Mouse (Mus musculus) cerebellum, adult 2 months (tissue): Measurements from ENCODE around the gene Lrwd1. TPM values are rescaled to one million over a fixed set of nuclear protein-coding genes. Genes with fewer than 3 reads are reported as not detected.

Experiments
- DNase-seq, 2 experiments: peaks; one replicate each; pipeline ENCODE4 v3.0.0; 2021
- H3K27ac ChIP-seq: fragments of 200-500 bp; 2 replicates; pipeline ENCODE4 v1.5.1; 2012; ENCODE audit warnings: low read length, control low read depth, inconsistent platforms; ENCODE audit not compliant: insufficient read depth
- H3K27me3 ChIP-seq: fragments of 200-500 bp; 2 replicates; pipeline ENCODE4 v1.6.1; 2012; ENCODE audit warnings: inconsistent platforms, mild to moderate bottlenecking, low read length, moderate library complexity; ENCODE audit not compliant: control insufficient read depth, insufficient read depth
- H3K4me1 ChIP-seq: fragments of 200-500 bp; 2 replicates; pipeline ENCODE4 v1.6.1; 2011; ENCODE audit warnings: low read length; ENCODE audit not compliant: control insufficient read depth, insufficient read depth
- H3K4me3 ChIP-seq: fragments of 200-500 bp; replicated peaks from 2 replicates; pipeline ENCODE3; 2011; ENCODE audit warnings: mild to moderate bottlenecking, low read depth, low read length, control low read depth; ENCODE audit not compliant: insufficient read depth
- CTCF ChIP-seq: fragments of 200-500 bp; IDR thresholded peaks from 2 replicates; pipeline ENCODE4 v1.5.1; 2011; ENCODE audit warnings: low read depth, mild to moderate bottlenecking, control low read depth, low read length, moderate library complexity, borderline replicate concordance; ENCODE audit not compliant: insufficient read depth
- POLR2A ChIP-seq: fragments of 200-500 bp; IDR thresholded peaks from 2 replicates; pipeline ENCODE4 v1.6.1; 2011; ENCODE audit warnings: low read length, control low read depth, borderline replicate concordance; ENCODE audit not compliant: insufficient read depth
- WGBS: fragments of 180-500 bp; shearing (Covaris S2); methylation state at CpG from one replicate; pipeline ENCODE4 v1.1.7; 2018; 5-methylcytosine and 5-hydroxymethylcytosine counted together
- polyA plus RNA-seq: library from polyadenylated mRNA; depleted of rRNA; stranded (reverse); fragments of >200 nt; gene quantifications from 2 replicates; pipeline ENCODE4 v1.2.3, GENCODE M21; 2012

Lrwd1 gene
- polyA plus RNA-seq, 1 experiment = 21.5 TPM

GRCm38 (mm10) chr5:136088821-136089575 is 46.9 kb downstream of the Lrwd1 start:
- TF ChIP-seq POLR2A (no peak), CTCF (peak; percentile 33; the same call in 1 of the 2 replicates)
- H3K27me3 ChIP-seq = no peaks in the 10 kb centered on the region
- 32% methylated on average over 14 of the region's 14 CpGs for WGBS

GRCm38 (mm10) chr5:136086290-136086689 is 49.6 kb downstream of the Lrwd1 start:
- Histone ChIP-seq H3K27ac (no peak overlapping the region), H3K27me3 (no peaks in the 10 kb centered on the region), H3K4me3 (no peak overlapping the region), H3K4me1 (peaks cover 5% of the 10 kb centered on the region)
- WGBS = 87% methylated on average over 8 of the region's 8 CpGs
- no peak for DNase-seq
- TF ChIP-seq CTCF (no peak), POLR2A (no peak)

More at GRCm38 (mm10) chr5:136088821-136089575, 46.9 kb downstream of the Lrwd1 start:
- Histone ChIP-seq H3K4me1 (peaks cover 5% of the 10 kb centered on the region), H3K27ac (no peak overlapping the region), H3K4me3 (no peak overlapping the region)
- DNase-seq = no peak

- Histone ChIP-seq H3K4me1 (peaks cover 5% of the 10 kb centered on the region), H3K27ac (no peak overlapping the region), H3K4me3 (peak overlapping the region; percentile 97), H3K27me3 (no peaks in the 10 kb centered on the region)
- DNase-seq = peak; percentile 52 to 67
- no peak for TF ChIP-seq POLR2A
- no peak for TF ChIP-seq CTCF
- WGBS = 12% methylated on average over 21 of the region's 21 CpGs
Measured at GRCm38 (mm10) chr5:136084891-136085651, 50.8 kb downstream of the Lrwd1 start.

GRCm38 (mm10) chr5:136084144-136084881 is 51.6 kb downstream of the Lrwd1 start:
- no peak for DNase-seq
- WGBS = 2% methylated on average over 23 of the region's 23 CpGs
- Histone ChIP-seq H3K4me1 (peaks cover 5% of the 10 kb centered on the region), H3K27me3 (no peaks in the 10 kb centered on the region), H3K4me3 (peak overlapping the region; percentile 97), H3K27ac (no peak overlapping the region)
- TF ChIP-seq CTCF (no peak), POLR2A (no peak)

- H3K27ac ChIP-seq = no peak within 1 kb of the TSS
- WGBS = under 1% methylated on average over 28 of the region's 28 CpGs
- peak within 1 kb of the TSS; percentile 97 for H3K4me3 ChIP-seq
- H3K27me3 ChIP-seq = no peaks in the 10 kb centered on the region
- peaks cover 5% of the 10 kb centered on the region for H3K4me1 ChIP-seq
- DNase-seq = peak; percentile 94 to 96
- TF ChIP-seq CTCF = no peak
- TF ChIP-seq POLR2A = peak; percentile 43; the same call in 1 of the 2 replicates
Measured at GRCm38 (mm10) chr5:136083669-136084107, 52.2 kb downstream of the Lrwd1 start, which contains the start of gene Rasa4. Gene Rasa4 (plus strand): TSS chr5:136083916.

GRCm38 (mm10) chr5:136082345-136082744 is 53.5 kb downstream of the Lrwd1 start:
- DNase-seq = no peak
- Histone ChIP-seq H3K27me3 (no peaks in the 10 kb centered on the region), H3K27ac (no peak overlapping the region), H3K4me1 (peaks cover 5% of the 10 kb centered on the region), H3K4me3 (no peak overlapping the region)
- no peak for TF ChIP-seq CTCF
- TF ChIP-seq POLR2A = no peak
- 87% methylated on average over 4 of the region's 4 CpGs for WGBS

GRCm38 (mm10) chr5:136078136-136078535 is 57.7 kb downstream of the Lrwd1 start:
- no peak overlapping the region for H3K4me3 ChIP-seq
- H3K4me1 ChIP-seq = no peaks in the 10 kb centered on the region
- WGBS = 96% methylated on average over 5 of the region's 5 CpGs
- DNase-seq = no peak
- no peaks in the 10 kb centered on the region for H3K27me3 ChIP-seq
- TF ChIP-seq POLR2A (no peak), CTCF (no peak)
- H3K27ac ChIP-seq = no peak overlapping the region
